In the genomic region with DNA sequence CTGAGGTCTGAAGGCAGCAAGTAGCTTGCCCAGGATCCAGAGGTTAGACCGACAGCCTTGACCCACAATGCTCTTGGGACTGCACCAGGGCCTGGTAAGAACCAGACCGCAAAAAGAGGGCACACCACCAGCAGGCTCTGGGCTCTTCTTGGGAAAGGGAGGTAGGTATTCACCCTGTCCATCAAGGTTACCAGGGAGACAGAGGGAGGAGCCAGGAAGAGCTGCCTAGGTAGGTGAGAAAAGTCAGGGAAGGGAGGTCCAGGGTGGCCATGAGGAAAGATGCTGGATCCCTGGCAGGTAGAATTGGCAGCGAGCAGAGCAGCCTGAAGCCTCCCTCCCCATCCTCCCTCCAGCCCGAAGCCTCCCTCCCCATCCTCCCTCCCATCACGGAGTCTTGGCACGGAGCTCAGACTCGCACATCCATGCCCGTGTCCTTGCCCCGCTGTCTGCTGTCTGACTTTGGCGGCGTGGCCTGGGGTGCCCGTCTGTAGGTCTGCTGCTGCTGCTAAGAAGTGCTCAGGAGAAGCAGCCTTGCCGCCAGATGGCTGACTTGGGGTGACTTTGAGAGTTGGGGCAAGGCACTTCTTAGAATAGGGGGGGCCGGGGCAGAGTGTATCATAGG, we compare ENCODE assay signal across 15 mouse cellular contexts.
DNase-seq lines count a peak whose midpoint lies in the region; ATAC-seq and TF ChIP-seq lines count a peak whose summit lies in the region.
"Had no signal": no experiment of that assay in that cellular context is flagged by ENCODE, and none has a peak within 500 bp of the region (broad histone marks: within the 10 kb centered on the region; RNA-seq: fewer than 3 reads in every experiment).

No protein-coding gene starts in this region.

- in situ Hi-C loops in ES-E14 (cut with MboI; ENCODE audit: low sequenced_read_pairs in 2 of 2, unreplicated experiment in 2 of 2), result no loop called here

- H3K27me3 ChIP-seq in embryonic facial prominence, embryonic 11.5 days (ENCODE audit: control insufficient read depth, insufficient read depth, low read length), result peaks cover 9% of the 10 kb centered on the region
- peaks cover 36% of the 10 kb centered on the region for H3K27me3 ChIP-seq in embryonic facial prominence, embryonic 10.5 days (replicated peaks; ENCODE audit: low read depth, poor library complexity, severe bottlenecking)
- H3K27me3 ChIP-seq in kidney, embryonic 15.5 days, result peaks cover 19% of the 10 kb centered on the region

- no peak for TF ChIP-seq CTCF in lung, adult 2 months (IDR thresholded peaks at IDR 0.05; ENCODE audit: insufficient read depth, low read length)

- no peak overlapping the region for H3K27ac ChIP-seq in embryonic facial prominence, embryonic 11.5 days (replicated peaks; ENCODE audit: low read depth, low read length)
- no peak overlapping the region for H3K27ac ChIP-seq in embryonic facial prominence, embryonic 10.5 days (replicated peaks)
- no peak overlapping the region for H3K27ac ChIP-seq in kidney, embryonic 15.5 days
- H3K27ac ChIP-seq in ES-E14 (ENCODE audit: insufficient read depth, low read depth, low read length, poor library complexity, severe bottlenecking), result no peak overlapping the region
- H3K27ac ChIP-seq: heart, adult 2 months; layer of hippocampus, adult 2 months had no signal

- 85% methylated on average over 14 of the region's 14 CpGs for WGBS in embryonic facial prominence, embryonic 11.5 days
- WGBS in embryonic facial prominence, embryonic 10.5 days, result 85% methylated on average over 14 of the region's 14 CpGs
- WGBS in kidney, embryonic 15.5 days, result 82% methylated on average over 14 of the region's 14 CpGs
- WGBS in lung, adult 2 months, result 80% methylated on average over 14 of the region's 14 CpGs

- H3K9me3 ChIP-seq in embryonic facial prominence, embryonic 11.5 days (replicated peaks; ENCODE audit: control insufficient read depth, low read length), result no peaks in the 10 kb centered on the region
- H3K9me3 ChIP-seq in embryonic facial prominence, embryonic 10.5 days, result 0 out of 2 replicates have a peak, but pooled peaks cover under 1% of the 10 kb centered on the region
- no peaks in the 10 kb centered on the region for H3K9me3 ChIP-seq in kidney, embryonic 15.5 days (replicated peaks)
- no peaks in the 10 kb centered on the region for H3K9me3 ChIP-seq in ES-E14 (ENCODE audit: control insufficient read depth, insufficient read depth, low read depth, low read length)

- H3K36me3 ChIP-seq in embryonic facial prominence, embryonic 11.5 days (replicated peaks; ENCODE audit: control insufficient read depth, insufficient read depth, low read depth, low read length), result no peaks in the 10 kb centered on the region
- no peaks in the 10 kb centered on the region for H3K36me3 ChIP-seq in embryonic facial prominence, embryonic 10.5 days (replicated peaks)
- no peaks in the 10 kb centered on the region for H3K36me3 ChIP-seq in kidney, embryonic 15.5 days
- no peaks in the 10 kb centered on the region; the same call in 1 of the 2 replicates for H3K36me3 ChIP-seq in ES-E14 (ENCODE audit: control insufficient read depth, insufficient read depth, low read length, poor library complexity, severe bottlenecking)

- no peak overlapping the region for H3K4me3 ChIP-seq in embryonic facial prominence, embryonic 11.5 days (ENCODE audit: low read depth, low read length)
- H3K4me3 ChIP-seq in embryonic facial prominence, embryonic 10.5 days, result no peak overlapping the region
- H3K4me3 ChIP-seq in kidney, embryonic 15.5 days (replicated peaks), result no peak overlapping the region
- peak overlapping the region; percentile 45 to 47; a peak in 3 of 4 replicates for H3K4me3 ChIP-seq in ES-E14 (ENCODE audit: insufficient read depth in 1 of 2, low read depth in 1 of 2, low read length in 2 of 2, poor library complexity in 1 of 2, severe bottlenecking in 1 of 2)
- no peak overlapping the region for H3K4me3 ChIP-seq in lung, adult 2 months (replicated peaks; ENCODE audit: extremely low read depth, low read depth, low read length)
- H3K4me3 ChIP-seq: erythroblast, embryonic 14.5 days; heart, adult 2 months; layer of hippocampus, adult 2 months had no signal

- ATAC-seq in embryonic facial prominence, embryonic 11.5 days (replicated peaks; ENCODE audit: insufficient number of reproducible peaks, low FRiP score, low TSS enrichment, low read depth), result 0 out of 2 replicates have a peak, but pooled peaks have one; percentile 25
- 0 out of 2 replicates have a peak, but pooled peaks have one; percentile 19 for ATAC-seq in kidney, embryonic 15.5 days (replicated peaks; ENCODE audit: low FRiP score)

- no peak for DNase-seq in embryonic facial prominence, embryonic 11.5 days (ENCODE audit: low spot score)
- DNase-seq in embryonic facial prominence, embryonic 10.5 days (ENCODE audit: low spot score), result no peak
- DNase-seq in kidney, adult 11 months, result no peak
- DNase-seq in ES-E14 (ENCODE audit: low read depth, low spot score), result no peak
- peak; percentile 65 for DNase-seq in adrenal gland, postnatal 25 days
- no peak for DNase-seq in frontal cortex, postnatal 10 days (ENCODE audit: low spot score in 2 of 2)
- DNase-seq in lung, adult 2 months, result no peak
- DNase-seq: embryo, embryonic 11 days; heart, postnatal 36 days; kidney, adult 8-10 months had no signal

- TF ChIP-seq POLR2A in lung, adult 2 months (IDR thresholded peaks at IDR 0.05; ENCODE audit: borderline replicate concordance, extremely low read depth, low read depth, low read length), result no peak

- H3K9ac ChIP-seq in embryonic facial prominence, embryonic 11.5 days (replicated peaks; ENCODE audit: low read length), result no peak overlapping the region
- no peak overlapping the region for H3K9ac ChIP-seq in kidney, embryonic 15.5 days
- peak overlapping the region; percentile 13; the same call in 1 of the 2 replicates for H3K9ac ChIP-seq in ES-E14 (ENCODE audit: insufficient read depth, low read depth, low read length, poor library complexity, severe bottlenecking)

- H3K4me2 ChIP-seq in embryonic facial prominence, embryonic 11.5 days (ENCODE audit: low read depth, low read length), result no peak overlapping the region
- H3K4me2 ChIP-seq in kidney, embryonic 15.5 days, result no peak overlapping the region
- H3K4me2 ChIP-seq: liver, embryonic 11.5 days had no signal

- H3K4me1 ChIP-seq in embryonic facial prominence, embryonic 11.5 days (ENCODE audit: control insufficient read depth, insufficient read depth, low read length), result no peaks in the 10 kb centered on the region; the same call in 1 of the 2 replicates
- peaks cover 33% of the 10 kb centered on the region for H3K4me1 ChIP-seq in embryonic facial prominence, embryonic 10.5 days
- peaks cover 15% of the 10 kb centered on the region for H3K4me1 ChIP-seq in kidney, embryonic 15.5 days
- H3K4me1 ChIP-seq in ES-E14 (ENCODE audit: control insufficient read depth in 2 of 2, insufficient read depth in 2 of 2, low read length in 2 of 2, poor library complexity in 1 of 2), result peaks cover 4 to 25% of the 10 kb centered on the region in 2 experiments; a peak in 2 of 4 replicates
- peaks cover 7% of the 10 kb centered on the region for H3K4me1 ChIP-seq in lung, adult 2 months (ENCODE audit: control insufficient read depth, insufficient read depth, low read length)

TF ChIP-seq in ES-E14, 5 proteins besides CTCF, POLR2A, EP300 and RAD21:
- TF ChIP-seq HCFC1 (IDR thresholded peaks at IDR 0.05; ENCODE audit: borderline replicate concordance, insufficient read depth, low read length), result no peak
- no peak for TF ChIP-seq ZC3H11A (IDR thresholded peaks at IDR 0.05; ENCODE audit: borderline replicate concordance, low read depth, low read length)
- peak; percentile 54; the same call in 1 of the 2 replicates for TF ChIP-seq ZNF384 (IDR thresholded peaks at IDR 0.05; ENCODE audit: low read depth, low read length)

Comparison
In these comparisons a context has a peak if more than half of its experiments do, and no peak if none do; other contexts are left out.
1. H3K4me3 ChIP-seq: peak in ES-E14 (2 of 2); none in embryonic facial prominence, embryonic 11.5 days (single experiment), embryonic facial prominence, embryonic 10.5 days (single experiment), kidney, embryonic 15.5 days (single experiment) and lung, adult 2 months (single experiment).